Mouse (Mus musculus): Measurements from ENCODE around the gene Itgb2l. TPM values are rescaled to one million over a fixed set of nuclear protein-coding genes. Genes with fewer than 3 reads are reported as not detected.

Itgb2l gene
- polyA plus RNA-seq, 1 experiment from 2014 or later, result not detected

DNA sequence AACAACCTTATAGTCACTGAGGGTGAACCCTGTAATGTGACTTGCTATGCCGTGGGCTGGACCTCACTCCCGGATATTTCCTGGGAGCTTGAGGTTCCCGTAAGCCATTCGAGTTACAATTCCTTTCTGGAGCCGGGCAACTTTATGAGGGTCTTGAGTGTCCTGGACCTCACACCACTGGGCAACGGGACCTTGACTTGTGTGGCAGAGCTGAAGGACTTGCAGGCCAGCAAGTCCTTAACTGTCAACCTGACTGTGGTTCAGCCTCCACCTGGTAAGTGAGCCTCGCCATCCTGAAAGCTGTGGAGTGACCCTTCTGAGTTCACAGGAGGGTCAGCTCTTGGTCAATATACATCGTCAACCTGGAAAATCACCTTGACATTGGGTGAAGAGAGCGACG is 65.3 kb downstream of the Itgb2l start:
- no peak overlapping the region for H3K27ac ChIP-seq (replicated peaks)
- 0 out of 2 replicates have a peak, but pooled peaks cover 5% of the 10 kb centered on the region for H3K4me1 ChIP-seq
- no peak for DNase-seq (ENCODE audit: low spot score)
- WGBS, result 93% methylated on average over 10 of the region's 10 CpGs
- no peaks in the 10 kb centered on the region for H3K27me3 ChIP-seq (ENCODE audit: low read depth, poor library complexity, severe bottlenecking)
- no peak overlapping the region for H3K4me3 ChIP-seq
- H3K36me3 ChIP-seq, result no peaks in the 10 kb centered on the region
- no peaks in the 10 kb centered on the region for H3K9me3 ChIP-seq (replicated peaks)

DNA sequence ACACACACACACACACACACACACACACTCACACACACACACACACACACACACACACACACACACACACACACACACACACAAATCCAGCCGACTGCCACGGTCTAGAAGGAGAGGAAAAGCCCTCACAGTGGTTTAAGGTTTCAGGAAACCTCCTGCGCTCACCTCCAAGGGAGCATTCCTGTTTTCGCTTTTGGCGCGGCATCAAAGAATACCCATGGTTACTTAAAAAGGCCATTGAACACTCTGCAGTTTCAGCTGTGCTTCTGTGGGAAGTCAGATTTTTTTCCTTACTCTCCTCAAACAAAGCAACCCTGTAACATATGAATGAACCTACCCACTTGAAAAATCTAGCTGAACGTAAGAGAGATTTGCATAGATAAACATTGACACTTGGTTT is 67.1 kb downstream of the Itgb2l start:
- Histone ChIP-seq H3K36me3 (no peaks in the 10 kb centered on the region), H3K4me3 (no peak overlapping the region), H3K27me3 (ENCODE audit: low read depth, poor library complexity, severe bottlenecking) (no peaks in the 10 kb centered on the region), H3K4me1 (0 out of 2 replicates have a peak, but pooled peaks cover 5% of the 10 kb centered on the region), H3K9me3 (replicated peaks) (no peaks in the 10 kb centered on the region), H3K27ac (replicated peaks) (no peak overlapping the region)
- no peak for DNase-seq (ENCODE audit: low spot score)
- WGBS, result 46% methylated on average over 7 of the region's 7 CpGs

DNA sequence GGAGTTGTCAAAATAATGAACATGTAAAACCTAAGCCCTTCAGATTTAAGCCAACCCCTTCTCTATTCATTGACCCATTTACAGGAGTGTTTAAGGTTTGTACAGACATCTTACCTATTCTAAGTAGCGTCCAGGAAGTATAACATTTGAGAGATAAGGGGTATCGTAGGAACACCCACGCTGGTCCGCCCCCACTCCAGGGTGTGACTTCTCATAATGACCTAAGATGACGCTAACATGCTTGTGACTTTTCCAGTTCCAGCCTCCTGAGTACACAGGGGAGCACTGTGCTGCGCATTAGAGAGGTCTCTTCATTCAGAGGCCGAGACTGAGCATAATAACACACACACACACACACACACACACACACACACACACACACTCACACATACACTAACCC is 67.9 kb downstream of the Itgb2l start:
- WGBS, result 94% methylated on average over 7 of the region's 7 CpGs
- no peak overlapping the region for H3K27ac ChIP-seq (replicated peaks)
- H3K4me3 ChIP-seq, result no peak overlapping the region
- H3K4me1 ChIP-seq, result 0 out of 2 replicates have a peak, but pooled peaks cover 5% of the 10 kb centered on the region
- no peaks in the 10 kb centered on the region for H3K9me3 ChIP-seq (replicated peaks)
- no peak for DNase-seq (ENCODE audit: low spot score)
- H3K27me3 ChIP-seq (ENCODE audit: low read depth, poor library complexity, severe bottlenecking), result no peaks in the 10 kb centered on the region
- no peaks in the 10 kb centered on the region for H3K36me3 ChIP-seq

DNA sequence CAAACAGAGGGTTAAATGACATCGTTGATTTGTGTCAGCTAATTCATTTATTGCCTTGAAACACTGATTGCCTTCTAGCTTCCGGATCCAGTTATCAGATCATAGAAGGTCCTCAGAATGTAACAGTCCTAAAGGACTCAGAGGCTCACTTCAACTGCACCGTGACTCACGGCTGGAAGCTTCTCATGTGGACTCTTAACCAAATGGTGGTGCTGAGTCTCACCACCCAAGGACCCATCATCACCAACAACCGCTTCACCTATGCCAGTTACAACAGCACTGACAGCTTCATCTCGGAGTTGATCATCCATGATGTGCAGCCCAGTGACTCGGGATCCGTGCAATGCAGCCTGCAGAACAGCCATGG is 70.7 kb downstream of the Itgb2l start:
- DNase-seq (ENCODE audit: low spot score), result no peak
- H3K27ac ChIP-seq (replicated peaks), result no peak overlapping the region
- 0 out of 2 replicates have a peak, but pooled peaks cover 5% of the 10 kb centered on the region for H3K4me1 ChIP-seq
- H3K9me3 ChIP-seq (replicated peaks), result no peaks in the 10 kb centered on the region
- H3K27me3 ChIP-seq (ENCODE audit: low read depth, poor library complexity, severe bottlenecking), result no peaks in the 10 kb centered on the region
- 93% methylated on average over 8 of the region's 8 CpGs for WGBS
- no peak overlapping the region for H3K4me3 ChIP-seq
- H3K36me3 ChIP-seq, result no peaks in the 10 kb centered on the region

Other genes with a start within 250 kb of the Itgb2l start
- gene Sh3bgr, start 243.2 kb downstream of the Itgb2l start, polyA plus RNA-seq (2016; fragmentation: Nextera tagmentation; extraction: Ambion mirVana), result 1.4 and 2.0 TPM in 2 replicates
- 0.37 and 0.65 TPM in 2 replicates for gene B3galt5, start 207.8 kb downstream of the Itgb2l start, polyA plus RNA-seq (2016; fragmentation: Nextera tagmentation; extraction: Ambion mirVana)
- 0.99 and 3.4 TPM in 2 replicates for gene Pcp4, start 24.0 kb upstream of the Itgb2l start, polyA plus RNA-seq (2016; fragmentation: Nextera tagmentation; extraction: Ambion mirVana)

All from midbrain, embryonic 10.5 days (tissue).